Mouse (Mus musculus) heart, postnatal 14 days (tissue): ENCODE results near the gene Gm20388. TPM values are rescaled to one million over a fixed set of nuclear protein-coding genes. Genes with fewer than 3 reads are reported as not detected.

Source experiments
- DNase-seq, 2 experiments: peaks; one replicate each; pipeline ENCODE4 v3.0.0; 2021 to 2022
- intact Hi-C: fragments of 180-260 bp; cut with DNase I; formaldehyde crosslinking; loops from one replicate; pipeline ENCODE4 v1.15.1; 2025
- total RNA-seq, 2 experiments: library from RNA; stranded (reverse); gene quantifications; 2 replicates each; pipeline ENCODE4 v1.2.3; 2021

Gene Gm20388
- total RNA-seq, 2 experiments from 2014 or later = 0.24 TPM; not detected in 1

GRCm38 (mm10) chr8:124196797-124197196 is 4286.2 kb downstream of the Gm20388 start:
- intact Hi-C loops = no loop called here
- DNase-seq = no peak

- no peak for DNase-seq
- intact Hi-C loops = no loop called here
These were observed 4287.6 kb downstream of the Gm20388 start for GRCm38 (mm10) chr8:124198230-124198629.

- intact Hi-C loops = no loop called here
- DNase-seq = no peak
These were observed 4289.8 kb downstream of the Gm20388 start for GRCm38 (mm10) chr8:124200400-124200799.

- no peak for DNase-seq
- intact Hi-C loops = no loop called here
These were observed 4291.1 kb downstream of the Gm20388 start for GRCm38 (mm10) chr8:124201706-124202105.

- no peak for DNase-seq
- intact Hi-C loops = no loop called here
These were observed 4292.3 kb downstream of the Gm20388 start for GRCm38 (mm10) chr8:124202895-124203294.

GRCm38 (mm10) chr8:124204001-124204601 is 4293.5 kb downstream of the Gm20388 start:
- intact Hi-C loops = no loop called here
- DNase-seq = no peak

GRCm38 (mm10) chr8:124212148-124212547 is 4301.5 kb downstream of the Gm20388 start:
- intact Hi-C loops = no loop called here
- DNase-seq = no peak

GRCm38 (mm10) chr8:124216951-124217350 is 4306.3 kb downstream of the Gm20388 start:
- intact Hi-C loops = no loop called here
- no peak for DNase-seq

- intact Hi-C loops = loop anchor here (2.0 kb wide), 1 partner anchor 177 kb away; no protein-coding TSS in a partner anchor
- no peak for DNase-seq
These were observed 4319.2 kb downstream of the Gm20388 start for GRCm38 (mm10) chr8:124229883-124230282.

GRCm38 (mm10) chr8:124230496-124231175 is 4320.0 kb downstream of the Gm20388 start:
- intact Hi-C loops = loop anchor here (2.0 kb wide), 1 partner anchor 178 kb away; no protein-coding TSS in a partner anchor
- DNase-seq = no peak

- intact Hi-C loops = loop anchor here (2.0 kb wide), 1 partner anchor 178 kb away; no protein-coding TSS in a partner anchor
These were observed 4320.5 kb downstream of the Gm20388 start, which contains the start of gene Galnt2 for GRCm38 (mm10) chr8:124231176-124231484. TSS of gene Galnt2 (plus strand) at chr8:124231391.

GRCm38 (mm10) chr8:124231485-124232279 is 4321.0 kb downstream of the Gm20388 start:
- DNase-seq = no peak
- intact Hi-C loops = loop anchor here (2.0 kb wide), 3 partner anchors 55 to 179 kb away; no protein-coding TSS in a partner anchor

More at GRCm38 (mm10) chr8:124231176-124231484, 4320.5 kb downstream of the Gm20388 start, which contains the start of gene Galnt2:
- peak; percentile 92 to 96 for DNase-seq

GRCm38 (mm10) chr8:124232280-124232600 is 4321.6 kb downstream of the Gm20388 start:
- intact Hi-C loops = loop anchor here (2.0 kb wide), 2 partner anchors 55 to 115 kb away; no protein-coding TSS in a partner anchor
- no peak for DNase-seq

GRCm38 (mm10) chr8:124234496-124234895 is 4323.9 kb downstream of the Gm20388 start:
- no peak for DNase-seq
- intact Hi-C loops = no loop called here

GRCm38 (mm10) chr8:124235536-124235935 is 4324.9 kb downstream of the Gm20388 start:
- no peak for DNase-seq
- intact Hi-C loops = no loop called here

- no peak for DNase-seq
- intact Hi-C loops = no loop called here
These were observed 4328.7 kb downstream of the Gm20388 start for GRCm38 (mm10) chr8:124239350-124239749.

- intact Hi-C loops = no loop called here
- DNase-seq = no peak
These were observed 4330.3 kb downstream of the Gm20388 start for GRCm38 (mm10) chr8:124240932-124241331.

- intact Hi-C loops = no loop called here
- no peak for DNase-seq
These were observed 4331.6 kb downstream of the Gm20388 start for GRCm38 (mm10) chr8:124242208-124242607.

GRCm38 (mm10) chr8:124242913-124243312 is 4332.3 kb downstream of the Gm20388 start:
- no peak for DNase-seq
- intact Hi-C loops = no loop called here

- intact Hi-C loops = no loop called here
- no peak for DNase-seq
These were observed 4336.9 kb downstream of the Gm20388 start for GRCm38 (mm10) chr8:124247581-124247980.

- intact Hi-C loops = no loop called here
- no peak for DNase-seq
These were observed 4338.0 kb downstream of the Gm20388 start for GRCm38 (mm10) chr8:124248688-124249087.
